Mouse (Mus musculus): ENCODE results near the gene Iscu.

The Iscu gene

GRCm38 (mm10) chr5:113814111-113815040 is 41.8 kb downstream of the Iscu start:
- no peak for DNase-seq (ENCODE audit: low read depth, low spot score)

- no peak for DNase-seq (ENCODE audit: low read depth, low spot score)
Measured at GRCm38 (mm10) chr5:113815041-113815389, 42.5 kb downstream of the Iscu start.

GRCm38 (mm10) chr5:113815638-113816152 is 43.1 kb downstream of the Iscu start:
- DNase-seq (ENCODE audit: low read depth, low spot score) = peak; percentile 85

DNA sequence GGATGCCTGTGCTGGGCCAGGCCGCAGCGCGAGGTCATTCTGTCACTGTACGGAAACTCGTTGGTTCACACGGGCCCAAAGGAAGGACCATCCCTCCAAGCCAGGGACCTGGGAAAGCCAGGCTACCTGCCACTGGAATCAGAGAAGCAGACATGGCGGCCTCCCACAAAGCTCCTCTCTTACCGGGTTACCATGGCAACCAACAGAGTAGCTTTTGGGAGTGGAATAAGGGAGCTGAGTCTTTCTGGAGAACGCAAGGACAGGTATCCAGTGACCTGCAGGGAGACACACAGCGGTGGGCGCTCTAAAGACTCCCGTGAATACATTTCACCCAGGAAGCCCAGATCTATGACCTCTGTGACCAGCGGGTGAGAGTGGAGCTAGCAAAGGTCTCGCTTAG is 46.0 kb downstream of the Iscu start:
- DNase-seq (ENCODE audit: low read depth, low spot score) = no peak

GRCm38 (mm10) chr5:113824228-113824627 is 51.7 kb downstream of the Iscu start:
- DNase-seq (ENCODE audit: low read depth, low spot score) = no peak

DNA sequence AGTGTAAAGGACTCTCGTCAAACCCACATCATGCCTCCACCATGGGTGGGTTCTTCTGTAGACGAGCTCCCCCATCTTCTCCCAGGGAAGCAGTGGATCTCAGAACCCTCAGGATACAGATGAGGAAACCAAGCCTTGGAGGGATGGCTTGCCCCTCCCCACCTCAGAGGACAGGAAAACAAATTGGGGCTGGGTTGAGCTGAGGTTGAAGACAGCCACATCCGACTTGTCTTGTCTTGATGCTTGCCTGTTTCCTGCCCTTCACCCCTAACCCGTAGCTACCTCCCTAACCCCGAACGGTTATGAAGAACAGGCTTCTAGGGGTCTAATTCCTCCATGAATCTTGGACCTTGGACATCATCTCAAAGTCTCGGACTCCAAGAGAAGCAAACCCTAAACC is 53.0 kb downstream of the Iscu start:
- DNase-seq (ENCODE audit: low read depth, low spot score) = no peak

DNA sequence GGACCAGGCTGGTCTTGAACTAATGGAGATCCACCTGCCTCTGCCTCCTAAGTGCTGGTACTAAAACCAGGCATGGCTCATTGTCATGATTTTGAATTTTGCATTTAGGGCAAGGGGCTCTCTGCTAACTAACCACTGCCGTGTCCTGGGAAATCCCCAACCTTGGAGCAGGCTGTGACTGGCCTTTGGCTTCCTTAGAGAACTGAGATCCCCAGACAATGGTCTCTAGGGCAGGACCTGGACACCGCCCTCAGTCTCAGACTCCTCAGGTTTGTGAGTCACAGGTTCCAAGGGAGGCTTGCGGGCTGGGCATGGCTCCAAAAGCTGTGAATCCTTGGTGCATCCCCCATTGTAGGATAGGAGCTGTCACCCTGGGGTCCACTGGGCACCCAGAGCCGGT is 54.1 kb downstream of the Iscu start:
- peak; percentile 74 for DNase-seq (ENCODE audit: low read depth, low spot score)
